Mouse (Mus musculus): Measurements from ENCODE around the gene Cds1.

- no peak for TF ChIP-seq CTCF (IDR thresholded peaks at IDR 0.05; ENCODE audit: insufficient read depth, low read depth, low read length)
- no peak for TF ChIP-seq POLR2A (IDR thresholded peaks at IDR 0.05; ENCODE audit: insufficient read depth, low read depth, low read length)
Observed at GRCm38 (mm10) chr5:101768558-101768957, 3.6 kb downstream of the Cds1 start.
